Mouse (Mus musculus) cortical plate, adult 2 months (tissue): Measurements from ENCODE around the gene Dhx30. TPM values are rescaled to one million over a fixed set of nuclear protein-coding genes. Genes with fewer than 3 reads are reported as not detected.
A peak's percentile ranks its signal among the peaks of the same experiment; 100 is the strongest.
"Not testable (repeated sequence)": the region's sequence is repeated elsewhere in the genome, so short reads cannot be mapped to it uniquely, and the experiment has no call there.

Source experiments
- H3K27ac ChIP-seq: fragments of 200-500 bp; 2 replicates; pipeline ENCODE4 v1.5.1; 2012; ENCODE audit warnings: low read length, control low read depth, inconsistent platforms; ENCODE audit not compliant: insufficient read depth
- H3K4me1 ChIP-seq: fragments of 200-500 bp; 2 replicates; pipeline ENCODE4 v1.6.1; 2011; ENCODE audit warnings: low read length; ENCODE audit not compliant: control insufficient read depth, insufficient read depth
- H3K4me3 ChIP-seq: fragments of 200-500 bp; 2 replicates; pipeline ENCODE4 v1.5.1; 2011; ENCODE audit warnings: mild to moderate bottlenecking, low read length, control low read depth; ENCODE audit not compliant: insufficient read depth
- CTCF ChIP-seq: fragments of 200-500 bp; IDR thresholded peaks from 2 replicates; pipeline ENCODE4 v1.5.1; 2011; ENCODE audit warnings: mild to moderate bottlenecking, control low read depth, low read length; ENCODE audit not compliant: insufficient read depth; ENCODE audit errors: extremely low read depth
- POLR2A ChIP-seq: fragments of 200-500 bp; IDR thresholded peaks from 2 replicates; pipeline ENCODE4 v1.6.1; 2011; ENCODE audit warnings: mild to moderate bottlenecking, low read length, control low read depth; ENCODE audit not compliant: insufficient read depth; ENCODE audit errors: extremely low read depth
- polyA plus RNA-seq: library from polyadenylated mRNA; depleted of rRNA; stranded (reverse); fragments of >200 nt; gene quantifications from 2 replicates; pipeline ENCODE4 v1.2.3, GENCODE M21; 2012

Gene Dhx30
- polyA plus RNA-seq, 1 experiment, result 144 TPM

DNA sequence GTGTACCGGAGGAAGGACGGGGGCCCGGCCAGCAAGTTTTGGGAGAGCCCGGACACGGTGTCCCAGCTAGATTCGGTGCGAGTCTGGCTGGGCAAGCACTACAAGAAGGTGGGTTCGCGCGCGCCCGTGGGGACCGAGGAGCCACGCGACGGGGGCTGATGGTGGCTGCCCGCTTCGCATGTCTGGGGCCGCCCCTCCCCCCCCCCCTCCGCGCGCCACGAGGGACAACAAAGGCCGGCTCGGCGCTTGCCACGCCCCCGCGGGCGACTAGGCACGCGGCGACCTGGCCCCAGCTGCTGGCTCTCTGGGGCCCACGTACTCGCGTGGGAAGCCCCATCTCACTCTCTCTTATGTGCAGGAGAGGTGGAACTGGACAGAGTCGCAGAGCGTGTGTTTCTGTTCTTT, 14.6 kb upstream of the Dhx30 start:
- TF ChIP-seq POLR2A (no peak), CTCF (no peak)

DNA sequence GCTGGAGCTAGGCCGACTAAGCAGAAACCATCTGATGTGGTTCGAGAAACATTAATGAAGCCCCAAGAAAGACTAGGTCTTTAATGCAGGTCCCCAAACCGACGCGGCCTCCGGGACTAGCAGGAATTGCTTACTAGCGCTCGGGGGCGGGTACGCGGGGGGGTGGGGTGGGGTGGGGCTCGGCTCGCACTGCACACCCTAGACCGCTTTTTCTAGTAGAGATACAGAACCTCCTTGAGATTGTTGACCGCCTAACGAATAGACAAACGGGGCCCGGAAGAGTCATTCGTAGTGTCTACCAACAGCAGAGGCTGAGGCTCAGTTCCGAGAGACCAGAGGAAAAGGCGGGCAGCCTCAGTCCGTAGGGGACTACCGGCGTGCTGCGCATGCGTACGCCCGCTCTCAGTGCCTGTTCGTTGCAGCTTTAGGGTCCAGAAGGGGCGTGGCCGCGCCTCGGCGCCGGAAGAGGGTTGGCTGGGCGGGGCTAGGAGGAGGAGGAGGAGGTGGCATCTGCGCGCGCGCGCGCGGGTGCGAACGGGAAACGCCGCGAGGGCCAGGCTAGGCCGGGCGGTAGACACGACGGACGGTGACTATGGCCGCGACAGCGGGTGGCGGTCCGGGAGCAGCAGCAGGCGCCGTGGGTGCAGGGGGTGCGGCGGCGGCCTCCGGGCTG, 14.0 kb upstream of the Dhx30 start:
- no peaks in the 10 kb centered on the region; the same call in 1 of the 2 replicates for H3K4me1 ChIP-seq
- peak; percentile 93 for TF ChIP-seq POLR2A
- TF ChIP-seq CTCF, result no peak

More for the DNA sequence above, 14.6 kb upstream of the Dhx30 start:
- 0 out of 2 replicates have a peak overlapping the region, but pooled peaks have one; percentile 30 for H3K27ac ChIP-seq
- no peaks in the 10 kb centered on the region; the same call in 1 of the 2 replicates for H3K4me1 ChIP-seq
- H3K4me3 ChIP-seq, result peak overlapping the region; percentile 34

DNA sequence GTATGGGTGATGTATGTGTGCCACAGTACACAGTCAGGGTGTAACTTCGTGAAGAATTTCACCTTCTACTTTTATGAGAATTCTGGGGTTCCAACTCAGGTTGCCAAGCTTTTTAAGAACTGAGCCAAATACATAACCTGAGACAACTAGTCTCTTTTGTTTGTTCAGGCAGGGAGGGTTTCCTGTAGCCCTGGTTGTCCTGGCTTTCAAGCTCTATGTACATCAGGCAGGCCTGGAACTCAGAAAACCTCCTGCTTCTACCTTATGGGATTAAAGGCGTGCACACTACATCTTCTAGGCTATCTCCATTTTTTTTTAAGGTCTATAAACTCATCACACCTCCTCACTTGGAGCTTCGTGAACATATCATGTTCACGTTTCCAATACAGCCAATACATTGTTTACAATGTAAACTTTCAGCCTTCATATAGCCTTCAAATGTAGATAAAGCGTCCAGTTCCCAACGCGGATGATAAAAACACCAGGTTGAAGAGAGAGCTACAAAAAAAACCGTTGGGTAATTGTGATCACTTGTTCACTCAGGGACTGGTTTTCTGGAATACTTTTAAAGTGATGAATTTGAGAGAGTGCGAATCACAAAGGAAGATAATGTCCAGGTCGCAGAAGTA, 13.4 kb upstream of the Dhx30 start:
- Histone ChIP-seq H3K4me3 (peak overlapping the region; percentile 34), H3K27ac (peak overlapping the region; percentile 40)
- TF ChIP-seq POLR2A, result no peak
- no peak for TF ChIP-seq CTCF

More for the DNA sequence above, 14.0 kb upstream of the Dhx30 start:
- Histone ChIP-seq H3K27ac (peak overlapping the region; percentile 40; the same call in 1 of the 2 replicates), H3K4me3 (peak overlapping the region; percentile 34)

DNA sequence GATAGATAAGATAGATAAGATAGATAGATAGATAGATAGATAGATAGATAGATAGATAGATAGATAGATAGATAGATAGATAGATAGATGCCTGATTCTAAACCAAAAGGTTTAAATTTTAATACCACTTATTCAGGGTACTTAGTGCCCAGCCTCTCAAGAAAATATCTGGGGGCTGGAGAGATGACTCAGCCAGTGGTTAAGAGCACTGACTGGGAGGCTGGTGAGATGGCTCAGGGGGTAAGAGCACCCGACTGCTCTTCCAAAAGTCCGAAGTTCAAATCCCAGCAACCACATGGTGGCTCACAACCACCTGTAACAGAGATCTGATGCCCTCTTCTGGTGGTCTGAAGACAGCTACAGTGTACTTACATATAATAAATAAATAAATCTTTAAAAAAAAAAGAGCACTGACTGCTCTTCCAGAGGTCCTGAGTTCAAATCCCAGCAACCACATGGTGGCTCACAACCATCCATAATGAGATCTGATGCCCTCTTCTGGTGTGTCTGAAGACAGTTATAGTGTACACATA, 6.4 kb upstream of the Dhx30 start:
- H3K4me1 ChIP-seq, H3K4me3 ChIP-seq, H3K27ac ChIP-seq: not testable (repeated sequence)

More for the DNA sequence above, 13.4 kb upstream of the Dhx30 start:
- no peaks in the 10 kb centered on the region; the same call in 1 of the 2 replicates for H3K4me1 ChIP-seq

DNA sequence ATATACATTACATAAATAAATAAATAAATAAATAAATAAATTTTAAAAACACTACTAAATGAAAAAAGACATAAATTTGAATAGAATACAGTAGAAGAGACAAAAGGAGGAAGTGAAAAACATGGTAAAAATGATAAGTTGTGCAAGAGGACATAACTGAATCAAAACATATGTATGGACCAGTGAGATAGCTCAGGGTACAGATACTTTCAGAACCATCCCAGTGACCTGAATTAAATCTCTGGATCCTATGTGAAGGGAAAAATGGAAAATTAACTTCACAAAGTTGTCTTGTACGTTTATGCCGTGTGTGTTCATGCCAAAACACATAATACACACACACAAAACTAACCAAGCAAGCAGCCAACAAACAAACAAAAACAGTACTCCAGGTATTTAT, 5.7 kb upstream of the Dhx30 start:
- H3K4me1 ChIP-seq, result no peaks in the 10 kb centered on the region; the same call in 1 of the 2 replicates
- no peak for TF ChIP-seq POLR2A
- no peak for TF ChIP-seq CTCF
- no peak overlapping the region for H3K4me3 ChIP-seq
- no peak overlapping the region for H3K27ac ChIP-seq

DNA sequence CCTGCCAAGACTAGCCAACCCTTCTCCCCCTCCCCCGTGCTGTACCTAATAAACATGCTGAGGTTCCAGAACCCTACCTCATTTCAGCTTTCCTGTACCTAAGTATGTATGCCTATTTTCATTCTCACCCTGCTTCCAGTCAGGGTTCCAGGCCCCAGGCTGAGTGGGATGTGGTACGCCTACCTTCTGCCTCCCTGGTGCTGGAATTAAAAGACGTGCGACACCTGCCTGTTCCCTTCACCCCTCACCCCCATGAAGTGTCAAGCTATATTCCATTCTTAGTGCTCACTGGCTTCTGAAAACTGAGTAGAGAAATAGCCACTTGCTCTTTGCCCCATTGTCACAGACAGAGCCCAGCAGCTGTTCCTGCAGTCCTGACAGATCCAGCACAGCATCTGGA, 3.8 kb upstream of the Dhx30 start:
- Histone ChIP-seq H3K4me3 (no peak overlapping the region), H3K27ac (no peak overlapping the region), H3K4me1 (peaks cover under 1% of the 10 kb centered on the region; the same call in 1 of the 2 replicates)
- TF ChIP-seq POLR2A (no peak), CTCF (no peak)

DNA sequence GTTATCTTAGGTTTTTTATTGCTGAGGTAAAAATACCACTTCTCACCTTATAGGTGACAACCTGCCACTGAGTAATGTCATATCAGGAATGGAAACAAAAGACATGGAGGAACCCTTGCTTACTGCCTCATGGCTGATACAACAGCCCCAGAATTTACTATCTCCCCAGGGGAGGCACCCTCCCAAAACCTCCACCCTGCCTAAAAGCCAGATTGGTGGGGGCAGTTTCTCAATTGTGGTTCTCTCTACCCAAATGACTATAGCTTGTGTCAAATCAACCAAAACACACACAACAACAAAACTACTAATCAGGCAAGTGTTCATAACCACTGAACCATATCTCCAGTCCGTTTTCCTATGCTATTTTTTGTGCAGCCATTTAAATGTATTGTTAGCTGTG, 619 bp upstream of the Dhx30 start:
- Histone ChIP-seq H3K4me1 (peaks cover 2% of the 10 kb centered on the region; the same call in 1 of the 2 replicates), H3K27ac (no peak overlapping the region), H3K4me3 (peak overlapping the region; percentile 86)
- TF ChIP-seq CTCF, result no peak
- no peak for TF ChIP-seq POLR2A

DNA sequence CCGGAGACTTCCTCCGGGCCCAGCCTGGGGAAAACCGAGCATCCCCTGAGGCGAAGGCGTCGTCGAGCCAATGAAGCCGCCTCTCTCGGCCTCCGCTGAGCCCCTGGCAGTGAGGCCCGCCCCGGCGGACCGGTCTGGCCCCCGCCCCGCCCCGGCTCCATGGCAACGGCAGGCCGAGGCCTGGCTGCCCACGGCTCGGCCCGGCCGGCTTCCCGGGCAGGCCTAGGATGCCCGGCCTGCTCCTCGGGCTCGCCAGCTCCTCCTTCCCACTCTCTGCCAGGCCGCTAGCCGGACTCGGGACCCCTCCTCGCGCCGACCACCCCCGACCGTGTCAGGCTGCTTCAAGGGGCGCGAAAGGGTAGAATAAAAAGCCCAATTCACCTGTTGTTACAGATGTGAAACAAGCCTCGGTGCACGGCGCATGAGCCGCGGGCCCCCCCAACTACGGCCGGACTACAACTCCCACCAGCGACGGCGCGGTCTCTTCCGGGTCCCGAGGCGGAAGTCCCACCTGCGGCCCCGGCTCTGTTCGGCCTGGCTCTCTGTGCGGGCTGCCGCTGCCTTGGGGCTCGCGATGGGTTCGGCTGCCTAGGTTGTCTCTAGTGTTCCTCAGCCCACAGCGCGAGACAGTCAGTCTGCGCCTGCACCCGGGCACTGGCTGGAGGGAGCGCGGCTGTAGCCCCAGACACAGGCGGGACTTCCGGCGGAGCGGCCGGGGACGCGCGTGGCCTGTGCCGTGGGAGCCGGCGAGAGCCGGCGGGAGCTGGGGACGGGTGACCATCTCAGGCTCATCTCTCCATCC, 452 bp downstream of the Dhx30 start, which contains the start of gene Smarcc1:
TSS of gene Smarcc1 (plus strand) at position 732 of the 802 bp plus-strand sequence.
- Histone ChIP-seq H3K4me3 (peak within 1 kb of the TSS; percentile 86), H3K27ac (peak within 1 kb of the TSS; percentile 91), H3K4me1 (peaks cover 2% of the 10 kb centered on the region; the same call in 1 of the 2 replicates)
- TF ChIP-seq CTCF (no peak), POLR2A (peak; percentile 58; the same call in 1 of the 2 replicates)

DNA sequence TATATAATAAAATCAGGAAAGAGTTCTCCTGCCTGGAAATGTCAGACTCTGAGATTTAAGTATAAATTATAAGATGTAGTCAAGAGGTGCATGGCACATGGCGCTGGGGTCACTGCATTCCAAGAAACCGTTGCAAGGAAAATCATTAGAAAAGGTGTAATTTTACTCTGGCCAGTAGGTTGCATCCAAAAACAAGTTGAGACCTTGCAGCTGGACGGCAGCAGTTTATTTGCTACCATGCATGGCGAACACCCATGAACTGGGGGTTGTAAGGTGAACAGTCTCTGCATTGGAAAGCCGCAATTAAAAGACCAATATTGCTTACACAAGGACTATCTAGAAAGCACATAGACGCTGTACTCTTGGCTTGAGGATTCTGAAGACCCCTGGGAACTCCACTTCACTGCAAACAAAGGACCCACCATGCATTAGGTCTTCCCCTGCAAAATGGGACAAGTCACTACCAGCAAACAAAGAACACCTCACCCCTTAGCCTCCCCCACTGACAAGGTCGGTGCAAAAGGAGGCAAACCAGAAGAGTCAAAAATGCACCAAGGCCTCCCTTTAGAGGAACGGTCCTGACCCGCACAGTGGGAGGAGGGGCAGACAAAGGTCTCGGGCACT, 1.2 kb downstream of the Dhx30 start:
- Histone ChIP-seq H3K4me3 (peak overlapping the region; percentile 86), H3K27ac (no peak overlapping the region), H3K4me1 (peaks cover 2% of the 10 kb centered on the region; the same call in 1 of the 2 replicates)
- TF ChIP-seq CTCF (no peak), POLR2A (no peak)
